Comparison of ENCODE assay signal across 7 mouse cellular contexts in the genomic region with DNA sequence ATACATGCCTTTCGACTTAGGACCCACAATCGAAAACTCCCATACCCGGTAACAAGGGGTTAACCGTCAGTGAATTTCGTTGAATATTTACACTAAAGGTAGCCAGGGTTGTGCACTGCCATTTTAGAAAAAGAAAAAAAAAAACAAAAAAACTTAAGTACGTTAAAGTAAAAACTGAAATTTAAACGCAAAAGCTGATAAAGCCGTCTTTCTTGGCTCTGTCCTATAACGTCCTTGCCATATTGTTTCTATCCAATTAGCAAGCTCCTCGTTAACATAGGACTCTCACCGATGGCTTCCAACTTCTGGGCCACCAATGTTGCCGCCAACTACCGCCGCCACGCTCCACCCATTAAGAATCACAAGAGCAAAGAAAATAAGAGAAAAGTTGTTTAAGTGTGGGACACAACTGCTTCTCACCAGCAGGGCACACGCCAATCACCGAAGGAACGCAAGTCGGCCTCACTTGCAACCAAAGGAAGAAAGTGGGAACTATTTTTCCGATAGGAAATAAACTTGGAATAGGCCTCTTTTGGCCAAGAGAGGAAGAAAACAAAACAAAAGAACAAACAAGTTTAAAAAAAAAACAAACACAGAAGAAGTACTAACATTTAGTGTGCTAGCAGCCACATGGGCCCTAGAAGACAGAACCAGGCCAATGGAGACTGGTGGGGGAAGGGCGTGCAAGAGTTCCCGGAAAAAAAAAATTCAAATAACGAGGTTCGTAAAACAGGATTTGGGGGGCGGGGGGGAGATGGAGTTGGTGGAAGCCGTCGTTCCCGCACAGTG. TPM values are rescaled to one million over a fixed set of nuclear protein-coding genes. Genes with fewer than 3 reads are reported as not detected.
A peak's percentile ranks its signal among the peaks of the same experiment; 100 is the strongest.
DNase-seq lines count a peak whose midpoint lies in the region; ATAC-seq and TF ChIP-seq lines count a peak whose summit lies in the region.

No protein-coding gene starts in this region.

- peak overlapping the region; percentile 55 for H3K4me2 ChIP-seq in embryonic facial prominence, embryonic 11.5 days (ENCODE audit: low read depth, low read length)

- no peaks in the 10 kb centered on the region for H3K27me3 ChIP-seq in MEL (ENCODE audit: control insufficient read depth in 1 of 2, insufficient read depth in 2 of 2, low read length in 2 of 2)
- H3K27me3 ChIP-seq in embryonic facial prominence, embryonic 11.5 days (ENCODE audit: control insufficient read depth, insufficient read depth, low read length): no peaks in the 10 kb centered on the region

- intact Hi-C loops in heart, postnatal 10 days (cut with DNase I): loop anchor here (2.0 kb wide), 1 partner anchor 21 kb away; no protein-coding TSS in a partner anchor

- 1% methylated on average over 28 of the region's 28 CpGs for WGBS in embryonic facial prominence, embryonic 11.5 days
- under 1% methylated on average over 28 of the region's 28 CpGs for WGBS in macrophage (ENCODE audit: missing documents)

- DNase-seq in CD4-positive, CD25-positive, alpha-beta regulatory T cell, adult 2 months (ENCODE audit: low read depth, low spot score): peak; percentile 81
- DNase-seq in MEL (ENCODE audit: low read depth, low spot score): peak; percentile 88
- DNase-seq in embryonic facial prominence, embryonic 11.5 days (ENCODE audit: low spot score): peak; percentile 63
- DNase-seq in heart, postnatal 10 days: peak; percentile 60 to 75
- DNase-seq in kidney, postnatal 36 days: peak; percentile 30 to 52
- peak; percentile 57 to 70 for DNase-seq in spleen, postnatal 10 days (ENCODE audit: low spot score in 2 of 2)

- no peak for TF ChIP-seq RAD21 in MEL (IDR thresholded peaks at IDR 0.05; ENCODE audit: low read depth, low read length)

- peak; percentile 30 to 56; a peak in 2 of 4 replicates for TF ChIP-seq POLR2A in MEL (IDR thresholded peaks at IDR 0.05; ENCODE audit: control insufficient read depth in 1 of 2, insufficient read depth in 1 of 2, low read depth in 1 of 2, low read length in 2 of 2, poor library complexity in 1 of 2)

- H3K79me2 ChIP-seq in MEL (ENCODE audit: control insufficient read depth, insufficient read depth, low read length, poor library complexity): peaks cover 56% of the 10 kb centered on the region
- peaks cover 50% of the 10 kb centered on the region for H3K79me2 ChIP-seq in macrophage (ENCODE audit: inconsistent target)

- peak overlapping the region; percentile 90 to 95 for H3K4me3 ChIP-seq in MEL (ENCODE audit: control insufficient read depth in 1 of 2, insufficient read depth in 1 of 2, low read depth in 2 of 2, low read length in 2 of 2)
- H3K4me3 ChIP-seq in embryonic facial prominence, embryonic 11.5 days (ENCODE audit: low read depth, low read length): peak overlapping the region; percentile 75
- H3K4me3 ChIP-seq in macrophage (ENCODE audit: inconsistent target): peak overlapping the region; percentile 64

- peak overlapping the region; percentile 93 for H3K9ac ChIP-seq in MEL (ENCODE audit: control insufficient read depth, low read depth, low read length, poor library complexity, severe bottlenecking)
- H3K9ac ChIP-seq in embryonic facial prominence, embryonic 11.5 days (replicated peaks; ENCODE audit: low read length): peak overlapping the region; percentile 90

- H3K27ac ChIP-seq in MEL (ENCODE audit: control insufficient read depth, low read depth, low read length) (peak overlapping the region; percentile 98), macrophage (peak overlapping the region; percentile 81)
- H3K27ac ChIP-seq in embryonic facial prominence, embryonic 11.5 days (replicated peaks; ENCODE audit: low read depth, low read length): peak overlapping the region; percentile 93

- no peak for ATAC-seq in embryonic facial prominence, embryonic 11.5 days (replicated peaks; ENCODE audit: insufficient number of reproducible peaks, low FRiP score, low TSS enrichment, low read depth)

- no peak; a peak in 1 of 4 replicates for TF ChIP-seq EP300 in MEL (IDR thresholded peaks at IDR 0.05; ENCODE audit: low read depth in 1 of 2, low read length in 2 of 2)

- H3K4me1 ChIP-seq in MEL (ENCODE audit: control insufficient read depth in 1 of 2, insufficient read depth in 2 of 2, low read length in 2 of 2): peaks cover 10 to 28% of the 10 kb centered on the region in 2 experiments
- H3K4me1 ChIP-seq in embryonic facial prominence, embryonic 11.5 days (ENCODE audit: control insufficient read depth, insufficient read depth, low read length): no peaks in the 10 kb centered on the region

- H3K9me3 ChIP-seq in MEL (replicated peaks; ENCODE audit: insufficient read depth, low read length): no peaks in the 10 kb centered on the region
- no peaks in the 10 kb centered on the region for H3K9me3 ChIP-seq in embryonic facial prominence, embryonic 11.5 days (replicated peaks; ENCODE audit: control insufficient read depth, low read length)

- H3K36me3 ChIP-seq in MEL (ENCODE audit: control insufficient read depth in 1 of 2, insufficient read depth in 2 of 2, low read length in 2 of 2): peaks cover 15 to 36% of the 10 kb centered on the region in 2 experiments
- H3K36me3 ChIP-seq in embryonic facial prominence, embryonic 11.5 days (replicated peaks; ENCODE audit: control insufficient read depth, insufficient read depth, low read depth, low read length): no peaks in the 10 kb centered on the region
- H3K36me3 ChIP-seq in macrophage (ENCODE audit: inconsistent target): no peaks in the 10 kb centered on the region

- no peak for TF ChIP-seq CTCF in MEL (IDR thresholded peaks at IDR 0.05 in 2 of 3, conservative IDR thresholded peaks at IDR 0.05 in 1 of 3; ENCODE audit: control insufficient read depth in 1 of 3, insufficient read depth in 1 of 3, low read depth in 2 of 3, low read length in 3 of 3, poor library complexity in 1 of 3, severe bottlenecking in 1 of 3)

TF ChIP-seq in MEL, 35 proteins besides CTCF, POLR2A, EP300 and RAD21 (continues in another document):
- no peak for TF ChIP-seq E2F4 (IDR thresholded peaks at IDR 0.05; ENCODE audit: borderline replicate concordance, low read depth, low read length)
- TF ChIP-seq TAL1 (IDR thresholded peaks at IDR 0.05; ENCODE audit: low read length): no peak
- no peak for TF ChIP-seq POLR2AphosphoS2 (IDR thresholded peaks at IDR 0.05; ENCODE audit: low read length)
- peak; percentile 62; the same call in 1 of the 2 replicates for TF ChIP-seq TBP (IDR thresholded peaks at IDR 0.05; ENCODE audit: low read depth, low read length)
- TF ChIP-seq ETS1 (IDR thresholded peaks at IDR 0.05; ENCODE audit: low read depth, low read length): no peak
- TF ChIP-seq RCOR1 (IDR thresholded peaks at IDR 0.05; ENCODE audit: low read depth, low read length): no peak
- TF ChIP-seq MAX (IDR thresholded peaks at IDR 0.05; ENCODE audit: low read length): no peak
- TF ChIP-seq CHD1 (IDR thresholded peaks at IDR 0.05; ENCODE audit: low read depth, low read length): peak; percentile 97
- no peak for TF ChIP-seq CHD2 (IDR thresholded peaks at IDR 0.05; ENCODE audit: low read length)

RNA-seq across cellular contexts. Expression of a gene that starts 0.9 kb away (rescaled TPM):
- total RNA-seq in MEL (2012; rRNA removed): 158 and 177 TPM in 2 replicates
- polyA plus RNA-seq in MEL (2012; ENCODE audit: insufficient read depth in 1 of 2, insufficient read length in 2 of 2, low read depth in 1 of 2, low replicate concordance in 2 of 2, missing spikeins in 1 of 2) (100 to 1,000 TPM; 310 to 471 TPM), macrophage (2018) (109 to 345 TPM (median 123 TPM) in 3 replicates)
- polyA plus RNA-seq in embryonic facial prominence, embryonic 11.5 days (2014; fragmentation: Nextera tagmentation; extraction: Ambion mirVana): 211 and 232 TPM in 2 replicates
- 100 to 1,000 TPM; 160 to 172 TPM for total RNA-seq in heart, postnatal 10 days (2021)
- total RNA-seq in macrophage (2018; cell fraction: chromatin; rRNA removed): 1,000 to 10,000 TPM in 11 of 26 experiments, 100 to 1,000 TPM in 15; 773 to 1,275 (median 979) TPM
- 100 to 1,000 TPM in 24 of 26 experiments, 10 to 100 TPM in 2; 90.2 to 183 (median 118) TPM for total RNA-seq in macrophage (2018; cell fraction: cytosol; rRNA removed)
- total RNA-seq in macrophage (2018; cell fraction: nucleus; rRNA removed): 100 to 1,000 TPM; 424 to 709 (median 586) TPM

RNA-seq across cellular contexts. Expression of a gene that starts 38.4 kb away (rescaled TPM):
- 0.31 and 0.56 TPM in 2 replicates for total RNA-seq in MEL (2012; rRNA removed)
- polyA plus RNA-seq in MEL (2012; ENCODE audit: insufficient read depth in 1 of 2, insufficient read length in 2 of 2, low read depth in 1 of 2, low replicate concordance in 2 of 2, missing spikeins in 1 of 2) (1 to 10 TPM in 1 of 2 experiments, not detected in 1; 1.3 TPM), macrophage (2018) (0.38 to 0.59 TPM (median 0.58 TPM) in 3 replicates)
- polyA plus RNA-seq in embryonic facial prominence, embryonic 11.5 days (2014; fragmentation: Nextera tagmentation; extraction: Ambion mirVana): 4.7 and 5.0 TPM in 2 replicates
- total RNA-seq in heart, postnatal 10 days (2021): 1 to 10 TPM; 2.1 to 2.7 TPM
- 10 to 100 TPM in 13 of 26 experiments, 1 to 10 TPM in 13; 1.8 to 56.2 (median 10.6) TPM for total RNA-seq in macrophage (2018; cell fraction: chromatin; rRNA removed)
- total RNA-seq in macrophage (2018; cell fraction: cytosol; rRNA removed): 1 to 10 TPM in 19 of 26 experiments, under 1 TPM in 7; 0.39 to 5.8 (median 1.6) TPM
- 10 to 100 TPM in 7 of 26 experiments, 1 to 10 TPM in 16, under 1 TPM in 3; 0.49 to 20.7 (median 6.4) TPM for total RNA-seq in macrophage (2018; cell fraction: nucleus; rRNA removed)

RNA-seq across cellular contexts. Expression of a gene that starts 54.2 kb away (rescaled TPM):
- 9.3 and 9.6 TPM in 2 replicates for total RNA-seq in MEL (2012; rRNA removed)
- polyA plus RNA-seq in MEL (2012; ENCODE audit: insufficient read depth in 1 of 2, insufficient read length in 2 of 2, low read depth in 1 of 2, low replicate concordance in 2 of 2, missing spikeins in 1 of 2) (10 to 100 TPM in 1 of 2 experiments, not detected in 1; 12.2 TPM), macrophage (2018) (4.4 to 20.0 TPM (median 6.2 TPM) in 3 replicates)
- polyA plus RNA-seq in embryonic facial prominence, embryonic 11.5 days (2014; fragmentation: Nextera tagmentation; extraction: Ambion mirVana): 48.9 and 51.0 TPM in 2 replicates
- total RNA-seq in heart, postnatal 10 days (2021): 10 to 100 TPM; 36.3 to 37.0 TPM
- 10 to 100 TPM in 22 of 26 experiments, 1 to 10 TPM in 4; 5.5 to 52.5 (median 24.9) TPM for total RNA-seq in macrophage (2018; cell fraction: chromatin; rRNA removed)
- 10 to 100 TPM in 25 of 26 experiments, 1 to 10 TPM in 1; 9.7 to 59.7 (median 31.6) TPM for total RNA-seq in macrophage (2018; cell fraction: cytosol; rRNA removed)
- total RNA-seq in macrophage (2018; cell fraction: nucleus; rRNA removed): 10 to 100 TPM; 10.2 to 90.6 (median 43.6) TPM

RNA-seq across cellular contexts. Expression of a gene that starts 54.4 kb away (rescaled TPM):
- total RNA-seq in MEL (2012; rRNA removed): 15.4 and 16.4 TPM in 2 replicates
- polyA plus RNA-seq in MEL (2012; ENCODE audit: insufficient read depth in 1 of 2, insufficient read length in 2 of 2, low read depth in 1 of 2, low replicate concordance in 2 of 2, missing spikeins in 1 of 2) (10 to 100 TPM in 1 of 2 experiments, not detected in 1; 58.2 TPM), macrophage (2018) (105 to 157 TPM (median 139 TPM) in 3 replicates)
- polyA plus RNA-seq in embryonic facial prominence, embryonic 11.5 days (2014; fragmentation: Nextera tagmentation; extraction: Ambion mirVana): 47.0 and 54.1 TPM in 2 replicates
- total RNA-seq in heart, postnatal 10 days (2021): 100 to 1,000 TPM; 214 to 239 TPM
- 100 to 1,000 TPM in 25 of 26 experiments, 10 to 100 TPM in 1; 97.4 to 591 (median 259) TPM for total RNA-seq in macrophage (2018; cell fraction: chromatin; rRNA removed)
- 100 to 1,000 TPM; 123 to 196 (median 163) TPM for total RNA-seq in macrophage (2018; cell fraction: cytosol; rRNA removed)
- 100 to 1,000 TPM; 107 to 224 (median 158) TPM for total RNA-seq in macrophage (2018; cell fraction: nucleus; rRNA removed)
